Mouse (Mus musculus) adrenal gland, postnatal 36 days (tissue): ENCODE measurements at regions not wholly inside any gene's neighbourhood (a gene's known extent, or its start where the extent isn't known, plus 50 kb on each side); places are given as distances from the start of the nearest gene placed in this dataset.
"Not testable (repeated sequence)": the region's sequence is repeated elsewhere in the genome, so short reads cannot be mapped to it uniquely, and the experiment has no call there.

Experiments used
- DNase-seq, 2 experiments: peaks; one replicate each; pipeline ENCODE4 v3.0.0; 2021; ENCODE audit warnings: mixed read lengths in 1 of 2

DNA sequence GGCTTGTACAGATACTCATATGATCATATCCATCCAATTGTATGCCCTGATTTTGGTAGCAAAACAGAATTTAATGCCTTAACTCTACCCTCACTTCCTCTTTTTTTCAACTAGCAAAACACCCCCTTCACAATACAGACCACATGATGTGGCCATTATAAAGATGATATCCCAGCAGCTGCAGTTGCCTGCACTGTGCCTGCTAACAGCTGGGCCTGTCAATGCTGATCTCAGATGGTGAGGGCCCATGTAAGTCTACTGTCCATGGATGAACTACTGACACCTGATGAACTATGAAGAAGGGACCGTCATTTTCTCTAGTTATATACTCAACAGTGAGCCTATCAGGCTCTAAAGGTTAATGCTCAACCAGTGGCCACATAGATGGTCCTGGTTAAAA is 191.8 kb upstream of the Fmr1 start:
- no peak for DNase-seq

DNA sequence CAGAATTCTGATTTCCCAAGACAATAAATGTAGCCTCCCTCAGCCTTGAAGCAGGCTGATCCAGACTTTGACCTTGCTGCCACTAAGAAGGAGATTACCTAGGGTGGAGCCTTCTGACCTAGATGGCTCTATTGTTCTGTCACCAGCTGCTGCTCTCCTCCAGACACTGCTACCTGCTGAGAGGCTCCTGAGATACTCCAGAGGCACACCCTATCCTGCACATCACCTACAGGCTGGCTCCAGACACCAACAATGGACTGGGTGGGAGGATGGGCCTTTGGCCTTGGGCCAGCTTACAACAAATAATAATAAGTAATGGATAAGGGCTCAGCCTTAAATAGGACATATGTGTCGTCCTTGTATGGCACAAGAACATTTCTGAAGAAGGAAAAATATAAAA is 186.3 kb upstream of the Fmr1 start:
- not testable (repeated sequence) for DNase-seq

DNA sequence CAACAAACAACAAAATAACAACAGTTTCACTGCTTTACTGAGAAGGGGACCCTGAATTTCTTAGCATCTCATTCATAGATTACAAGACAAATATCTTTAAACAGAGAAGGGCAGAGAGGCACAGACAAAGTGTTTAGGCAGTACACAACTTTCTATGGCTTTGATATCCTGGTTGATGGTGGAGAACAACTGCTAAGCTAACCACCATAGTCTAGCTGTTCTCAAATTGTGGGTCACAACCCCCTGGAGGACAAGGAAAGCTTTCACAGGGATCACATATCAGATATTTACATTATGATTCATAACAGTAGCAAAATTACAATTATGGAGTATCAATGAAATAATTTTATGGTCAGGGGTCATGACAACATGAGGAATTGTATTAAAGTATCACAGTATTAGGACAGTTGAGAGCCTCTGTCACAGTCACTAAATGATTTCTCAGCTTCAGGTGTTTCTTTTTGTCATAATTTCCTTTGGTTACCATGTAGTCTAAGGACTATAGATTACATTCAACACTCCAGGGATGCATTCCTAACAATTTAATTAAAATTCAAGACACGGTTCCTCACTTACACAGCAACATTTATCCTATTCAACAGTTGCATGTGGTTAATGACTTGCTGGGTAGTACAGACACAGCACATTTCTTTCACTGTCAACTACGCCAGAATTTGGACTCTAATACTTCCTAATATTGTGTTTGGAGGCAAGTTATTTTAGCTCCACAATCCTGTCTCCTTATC is 183.8 kb upstream of the Fmr1 start:
- DNase-seq: no peak

GRCm38 (mm10) chrX:68495144-68495493 is 183.2 kb upstream of the Fmr1 start:
- DNase-seq: peak; percentile 5

GRCm38 (mm10) chrX:68495751-68496150 is 182.6 kb upstream of the Fmr1 start:
- DNase-seq: no peak

- DNase-seq: no peak
These were observed 180.5 kb upstream of the Fmr1 start for GRCm38 (mm10) chrX:68497886-68498285.

DNA sequence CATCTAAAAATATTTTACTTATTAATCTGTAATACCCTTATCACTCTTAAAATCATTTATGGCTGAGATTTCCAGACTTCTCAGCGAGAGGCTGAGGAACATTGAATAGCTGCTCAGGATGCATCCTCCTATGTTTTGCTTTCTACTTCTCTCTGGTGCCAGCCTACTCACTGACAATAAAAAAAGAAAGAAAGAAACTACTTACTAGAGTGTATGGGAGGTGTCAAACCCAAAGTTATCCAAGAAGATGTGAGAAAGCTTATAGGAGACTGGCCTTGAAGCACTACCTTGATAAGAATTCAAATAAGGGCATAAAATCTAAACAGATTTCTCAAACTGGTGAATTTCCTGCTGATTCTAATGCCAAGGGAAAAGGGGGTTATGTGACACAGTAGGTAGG is 175.4 kb upstream of the Fmr1 start:
- no peak for DNase-seq

DNA sequence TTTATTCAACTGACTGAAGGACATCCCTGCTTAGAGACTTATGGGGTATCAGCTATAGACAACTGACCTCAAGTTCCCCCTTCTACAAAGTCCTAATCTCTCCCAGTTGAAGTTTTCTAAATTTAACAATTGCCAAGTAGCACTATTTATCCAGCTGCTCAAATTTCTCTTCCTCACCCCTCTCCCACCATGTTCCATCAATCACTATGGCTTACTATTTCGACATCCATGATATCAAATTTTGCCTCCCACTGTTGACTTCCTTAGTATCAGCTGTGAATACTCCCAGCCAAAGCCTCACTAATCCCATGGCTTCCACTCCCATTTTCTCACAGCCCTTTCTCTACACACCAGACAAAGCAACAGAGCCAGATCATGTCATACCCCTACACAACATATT is 170.7 kb upstream of the Fmr1 start:
- no peak for DNase-seq

DNA sequence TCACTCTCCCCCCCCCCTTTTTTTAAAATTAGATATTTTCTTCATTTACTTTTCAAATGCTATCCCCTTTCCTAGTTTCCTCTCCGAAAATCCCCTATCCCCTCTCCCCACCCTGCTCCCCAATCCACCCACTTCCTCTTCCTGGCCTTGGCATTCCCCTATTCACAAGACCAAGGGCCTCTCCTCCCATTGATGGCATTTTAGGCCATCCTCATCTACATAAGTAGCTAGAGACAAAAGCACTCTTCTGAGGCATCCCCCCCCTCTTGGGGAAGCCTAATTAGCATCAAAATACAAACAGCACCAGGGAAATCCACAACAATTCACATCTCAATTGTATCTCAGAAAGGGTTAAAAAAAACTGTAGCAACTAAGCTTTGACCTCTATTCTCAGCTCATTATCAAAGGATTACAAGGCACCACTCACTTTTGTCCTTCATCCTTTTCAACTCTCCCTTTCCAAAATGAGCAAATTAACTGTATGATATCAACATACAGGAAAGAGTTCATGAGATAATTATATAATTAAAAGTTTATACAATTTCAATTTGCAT is 166.1 kb upstream of the Fmr1 start:
- DNase-seq: no peak

- no peak for DNase-seq
These were observed 131.8 kb upstream of the Fmr1 start for GRCm38 (mm10) chrX:68546561-68546960.

DNA sequence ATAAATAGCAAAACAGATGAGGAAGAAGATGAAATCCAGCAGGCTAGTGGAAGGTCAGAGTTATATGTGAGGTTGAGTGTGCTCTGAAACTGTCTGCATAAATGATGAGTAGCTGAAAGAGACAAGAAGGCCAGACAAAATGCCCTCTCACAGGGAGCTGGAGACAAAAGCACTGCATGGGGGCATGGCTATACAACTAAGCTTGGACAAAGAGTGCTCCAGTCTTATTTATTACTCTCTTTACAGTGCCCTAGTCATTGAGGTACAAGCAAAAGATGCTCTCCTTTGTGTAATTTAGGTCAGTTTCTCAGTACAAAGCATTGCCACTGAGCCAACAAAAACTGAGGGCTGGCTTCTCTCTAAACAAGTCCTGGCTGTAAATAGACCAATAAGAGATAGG is 124.3 kb upstream of the Fmr1 start:
- DNase-seq: no peak

- DNase-seq: no peak
These were observed 120.6 kb upstream of the Fmr1 start for GRCm38 (mm10) chrX:68557717-68558116.

- DNase-seq: peak; percentile 8 to 28
These were observed 93.1 kb upstream of the Fmr1 start for GRCm38 (mm10) chrX:68585246-68585645.

- peak; percentile 5 to 15 for DNase-seq
These were observed 56.2 kb upstream of the Fmr1 start for GRCm38 (mm10) chrX:68622141-68622540.
